Mouse (Mus musculus): ENCODE data around the gene Olfr794.

The Olfr794 gene

GRCm38 (mm10) chr10:129567355-129567754 lies at the start of gene Olfr794:
Olfr794 (plus strand) TSS chr10:129567655.
- no peak for DNase-seq (ENCODE audit: low spot score)

- no peak for DNase-seq (ENCODE audit: low spot score)
Measured at GRCm38 (mm10) chr10:129521492-129521891, 46.0 kb upstream of the Olfr794 start, which contains the start of gene Olfr791. Olfr791 (plus strand) TSS chr10:129521792.

GRCm38 (mm10) chr10:129538862-129539261 lies 28.6 kb upstream of the Olfr794 start, which contains the start of gene Olfr792:
Olfr792 (plus strand) TSS chr10:129539162.
- DNase-seq (ENCODE audit: low spot score) = no peak

GRCm38 (mm10) chr10:129549354-129549753 lies 18.1 kb upstream of the Olfr794 start:
- DNase-seq (ENCODE audit: low spot score) = no peak

GRCm38 (mm10) chr10:129577066-129577465 lies 9.6 kb downstream of the Olfr794 start:
- DNase-seq (ENCODE audit: low spot score) = no peak

GRCm38 (mm10) chr10:129612470-129612869 lies 45.0 kb downstream of the Olfr794 start, which contains the start of gene Olfr796:
Olfr796 (minus strand) TSS chr10:129612570.
- DNase-seq (ENCODE audit: low spot score) = no peak

- no peak for DNase-seq (ENCODE audit: low spot score)
Measured at GRCm38 (mm10) chr10:129621724-129622123, 54.3 kb downstream of the Olfr794 start.
